ENCODE assay signal across 8 mouse cellular contexts in the genomic region with DNA sequence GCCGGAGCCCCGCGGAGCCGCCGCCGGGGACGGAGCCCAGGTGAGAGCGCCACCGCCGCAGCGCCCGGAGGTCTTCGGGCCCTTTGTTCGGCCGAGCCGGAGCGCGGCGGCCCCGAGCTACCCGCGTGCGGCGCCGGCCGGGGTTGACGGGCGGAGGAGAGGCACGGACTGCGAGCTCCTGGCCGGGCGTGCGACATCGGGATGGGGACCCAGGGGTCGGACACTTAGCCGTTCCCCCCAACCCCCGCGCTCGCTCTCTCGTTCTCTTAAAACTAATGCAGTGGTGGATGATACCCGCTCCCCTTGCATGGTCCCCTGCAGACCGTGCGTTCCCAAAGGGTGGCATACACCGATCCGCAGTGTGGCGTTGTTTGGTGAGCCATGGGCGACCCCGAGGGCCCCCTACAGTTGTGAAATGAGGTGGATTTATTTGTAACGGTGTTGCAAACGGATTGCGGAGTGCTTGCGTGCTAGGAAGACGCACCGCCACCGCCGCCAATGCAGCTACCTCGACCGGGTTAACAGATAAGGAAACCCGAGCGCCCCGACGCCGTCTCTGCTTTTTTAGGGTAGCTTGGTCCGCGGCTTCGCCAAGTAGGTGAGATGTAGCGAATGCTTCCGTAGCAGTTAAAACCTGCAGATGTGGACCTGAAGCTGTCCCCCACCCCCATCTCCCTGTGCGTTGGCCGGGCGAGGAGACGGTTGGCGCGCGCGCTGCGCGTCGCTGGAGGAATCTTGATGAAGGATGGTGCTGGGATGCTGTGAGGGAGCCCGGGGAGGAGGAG. TPM values are rescaled to one million over a fixed set of nuclear protein-coding genes. Genes with fewer than 3 reads are reported as not detected.
DNase-seq lines count a peak whose midpoint lies in the region; ATAC-seq and TF ChIP-seq lines count a peak whose summit lies in the region.

No protein-coding gene starts in this region.

- intact Hi-C loops in gastrocnemius, postnatal 36 days (cut with DNase I) = loop anchor here (5.0 kb wide), 1 partner anchor 263 kb away; no protein-coding TSS in a partner anchor

- no peaks in the 10 kb centered on the region for H3K36me3 ChIP-seq in intestine, postnatal 0 days (ENCODE audit: control insufficient read depth, insufficient read depth)
- no peaks in the 10 kb centered on the region for H3K36me3 ChIP-seq in limb, embryonic 10.5 days
- H3K36me3 ChIP-seq in midbrain, embryonic 13.5 days = no peaks in the 10 kb centered on the region

- H3K27me3 ChIP-seq in intestine, postnatal 0 days (replicated peaks; ENCODE audit: control insufficient read depth, insufficient read depth, low read length) = peaks cover 4% of the 10 kb centered on the region; the same call in 1 of the 2 replicates
- peaks cover 27% of the 10 kb centered on the region for H3K27me3 ChIP-seq in limb, embryonic 10.5 days (ENCODE audit: low read depth, poor library complexity, severe bottlenecking)
- peaks cover 13% of the 10 kb centered on the region; the same call in 1 of the 2 replicates for H3K27me3 ChIP-seq in midbrain, embryonic 13.5 days

- TF ChIP-seq CTCF in intestine, postnatal 0 days (IDR thresholded peaks at IDR 0.05; ENCODE audit: low read depth) = peak; percentile 33

- H3K4me2 ChIP-seq in intestine, postnatal 0 days (replicated peaks; ENCODE audit: low read depth) = peak overlapping the region; percentile 84
- peak overlapping the region; percentile 87 for H3K4me2 ChIP-seq in midbrain, embryonic 13.5 days (replicated peaks)

- WGBS in intestine, postnatal 0 days = under 1% methylated on average over 62 of the region's 80 CpGs
- WGBS in limb, embryonic 10.5 days = under 1% methylated on average over 77 of the region's 80 CpGs
- under 1% methylated on average over 72 of the region's 80 CpGs for WGBS in midbrain, embryonic 13.5 days

- 0 out of 2 replicates have a peak, but pooled peaks cover 7% of the 10 kb centered on the region for H3K4me1 ChIP-seq in intestine, postnatal 0 days (replicated peaks; ENCODE audit: control insufficient read depth, insufficient read depth, low read length)
- peaks cover 29% of the 10 kb centered on the region for H3K4me1 ChIP-seq in limb, embryonic 10.5 days
- H3K4me1 ChIP-seq in midbrain, embryonic 13.5 days (replicated peaks) = peaks cover 58% of the 10 kb centered on the region

- peak; percentile 66 for DNase-seq in CD4-positive, CD25-positive, alpha-beta regulatory T cell, adult 2 months (ENCODE audit: low read depth, low spot score)
- peak; percentile 40 for DNase-seq in embryo, embryonic 11.5 days (ENCODE audit: low read depth, low spot score)
- DNase-seq in gastrocnemius, postnatal 36 days = peak; percentile 21 to 59
- peak; percentile 78 for DNase-seq in limb, embryonic 10.5 days (ENCODE audit: low spot score)
- peak; percentile 25 to 40 for DNase-seq in spleen, postnatal 14 days (ENCODE audit: low spot score in 2 of 2)

- ATAC-seq in CD4-positive, CD25-positive, alpha-beta regulatory T cell, adult 4 months = no peak
- ATAC-seq in intestine, postnatal 0 days = no peak
- 0 out of 2 replicates have a peak, but pooled peaks have one; percentile 11 for ATAC-seq in midbrain, embryonic 13.5 days

- H3K4me3 ChIP-seq in intestine, postnatal 0 days (ENCODE audit: low read depth, low read length) = peak overlapping the region; percentile 92
- peak overlapping the region; percentile 97 for H3K4me3 ChIP-seq in limb, embryonic 10.5 days
- peak overlapping the region; percentile 94 for H3K4me3 ChIP-seq in midbrain, embryonic 13.5 days (replicated peaks)

- H3K9ac ChIP-seq in intestine, postnatal 0 days (ENCODE audit: low read depth, low read length) = peak overlapping the region; percentile 97
- peak overlapping the region; percentile 100 for H3K9ac ChIP-seq in midbrain, embryonic 13.5 days (replicated peaks)

- no peaks in the 10 kb centered on the region for H3K9me3 ChIP-seq in intestine, postnatal 0 days (ENCODE audit: control insufficient read depth)
- H3K9me3 ChIP-seq in limb, embryonic 10.5 days (replicated peaks) = no peaks in the 10 kb centered on the region
- H3K9me3 ChIP-seq in midbrain, embryonic 13.5 days = no peaks in the 10 kb centered on the region

- peak overlapping the region; percentile 93 for H3K27ac ChIP-seq in intestine, postnatal 0 days (ENCODE audit: low read depth, low read length)
- peak overlapping the region; percentile 99 for H3K27ac ChIP-seq in limb, embryonic 10.5 days
- peak overlapping the region; percentile 99 for H3K27ac ChIP-seq in midbrain, embryonic 13.5 days

RNA-seq across cellular contexts. Expression of a gene that starts 1.4 kb away (rescaled TPM):
- polyA plus RNA-seq in CD4-positive, CD25-positive, alpha-beta regulatory T cell, adult 4 months (2017; shearing (Covaris generic)) = 10 to 100 TPM; 19.6 to 21.4 TPM
- 10 to 100 TPM; 15.0 to 19.6 TPM for total RNA-seq in gastrocnemius, postnatal 36 days (2021)
- polyA plus RNA-seq in intestine, postnatal 0 days (2015; fragmentation: Nextera tagmentation; extraction: Ambion mirVana) = 6.1 and 6.9 TPM in 2 replicates
- 11.4 and 14.1 TPM in 2 replicates for polyA plus RNA-seq in limb, embryonic 10.5 days (2016; fragmentation: Nextera tagmentation; extraction: Ambion mirVana)
- polyA plus RNA-seq in midbrain, embryonic 13.5 days (2015; fragmentation: Nextera tagmentation; extraction: Ambion mirVana) = 30.3 and 31.7 TPM in 2 replicates
